Mouse (Mus musculus): ENCODE measurements at regions not wholly inside any gene's neighbourhood (a gene's known extent, or its start where the extent isn't known, plus 50 kb on each side); places are given as distances from the start of the nearest gene placed in this dataset.

DNA sequence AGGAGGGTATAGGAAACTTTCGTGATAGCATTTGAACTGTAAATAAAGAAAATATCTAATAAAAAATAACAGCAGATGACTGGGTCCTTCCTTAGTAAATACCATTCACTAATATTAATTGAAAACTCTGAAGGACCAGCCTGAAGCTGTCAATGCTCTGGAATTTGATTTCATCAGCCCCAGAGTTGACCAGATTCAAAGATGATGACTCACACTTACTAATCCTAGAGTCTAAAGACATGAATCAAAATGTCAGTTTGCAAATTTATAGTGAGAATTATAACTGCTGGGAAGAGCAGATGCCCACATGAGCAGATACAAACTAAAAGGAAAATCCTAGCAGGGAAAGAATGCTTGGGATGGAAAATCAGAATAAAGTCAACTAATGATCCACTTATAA is 77.8 kb upstream of the Tac1 start:
- DNase-seq: no peak

DNA sequence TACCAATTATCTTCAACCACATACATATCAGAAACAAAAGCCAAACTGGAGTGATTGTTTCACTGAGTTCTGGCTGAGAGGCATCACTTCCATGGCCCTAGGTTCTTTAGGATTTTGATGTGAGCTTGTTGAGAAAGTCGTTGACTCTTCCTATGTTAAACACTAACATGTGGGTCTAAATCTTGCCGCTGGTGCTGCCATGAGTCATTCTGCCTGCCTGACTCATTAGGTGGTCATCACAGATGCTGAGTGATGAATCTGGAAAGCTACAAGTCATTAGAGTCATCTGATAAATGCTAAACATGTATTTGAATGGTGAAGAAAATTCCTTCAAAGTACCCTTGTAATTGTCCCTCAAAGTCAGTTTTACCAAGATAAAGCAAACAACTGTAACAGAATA is 60.4 kb upstream of the Tac1 start:
- no peak for DNase-seq

DNA sequence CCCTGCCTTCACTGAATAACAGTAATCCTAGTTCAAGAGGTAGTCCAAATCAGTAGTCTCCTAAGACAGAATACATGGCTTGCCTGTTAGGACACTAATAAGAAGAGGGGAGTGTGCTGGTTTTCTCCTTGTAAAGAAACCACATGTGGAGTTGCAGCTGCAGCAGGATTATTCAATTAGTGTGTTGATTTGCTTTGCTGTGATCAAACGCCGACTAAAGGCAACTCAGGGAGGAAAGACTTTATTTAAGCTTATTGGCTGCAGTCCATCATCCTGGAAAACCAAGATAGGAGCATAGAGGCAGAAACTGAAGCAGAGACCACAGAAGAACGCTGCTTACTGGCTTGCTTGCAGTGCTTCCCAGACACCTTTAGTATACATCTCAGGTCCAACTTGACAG is 57.9 kb upstream of the Tac1 start:
- no peak for DNase-seq
